Mouse (Mus musculus): ENCODE measurements around the gene Rfc5.

GRCm38 (mm10) chr5:117361590-117361989, 27.3 kb downstream of the Rfc5 start:
- TF ChIP-seq CTCF (IDR thresholded peaks at IDR 0.05; ENCODE audit: low read depth) = no peak
- TF ChIP-seq EP300 (IDR thresholded peaks at IDR 0.05; ENCODE audit: low read depth) = no peak

Data from liver, postnatal 0 days (tissue).